Mouse (Mus musculus): Measurements from ENCODE around the gene Spryd7. TPM values are rescaled to one million over a fixed set of nuclear protein-coding genes. Genes with fewer than 3 reads are reported as not detected.

The Spryd7 gene
- polyA plus RNA-seq, 1 experiment from 2014 or later: 39.8 TPM

DNA sequence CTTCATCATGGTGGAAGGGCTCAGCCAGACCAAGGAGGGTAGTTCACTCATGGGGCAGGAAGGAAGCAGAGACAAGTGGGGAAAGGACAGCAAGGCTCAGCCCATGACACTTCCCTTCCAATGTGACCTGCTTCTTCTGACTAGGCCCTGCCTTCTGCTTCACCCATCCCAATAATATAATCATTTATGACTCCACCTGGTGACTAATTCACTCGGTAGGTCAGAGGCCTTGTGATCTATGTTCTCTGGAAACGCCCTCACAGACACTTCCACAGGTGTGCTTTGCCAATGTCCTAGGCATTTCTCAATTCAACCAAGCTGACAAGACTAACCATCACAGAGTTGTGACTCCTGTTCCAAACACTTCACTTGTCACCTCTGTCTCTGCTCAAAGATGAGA lies 26.3 kb downstream of the Spryd7 start:
- WGBS: 96% methylated on average over 2 of the region's 2 CpGs
- H3K36me3 ChIP-seq: peaks cover 10% of the 10 kb centered on the region

DNA sequence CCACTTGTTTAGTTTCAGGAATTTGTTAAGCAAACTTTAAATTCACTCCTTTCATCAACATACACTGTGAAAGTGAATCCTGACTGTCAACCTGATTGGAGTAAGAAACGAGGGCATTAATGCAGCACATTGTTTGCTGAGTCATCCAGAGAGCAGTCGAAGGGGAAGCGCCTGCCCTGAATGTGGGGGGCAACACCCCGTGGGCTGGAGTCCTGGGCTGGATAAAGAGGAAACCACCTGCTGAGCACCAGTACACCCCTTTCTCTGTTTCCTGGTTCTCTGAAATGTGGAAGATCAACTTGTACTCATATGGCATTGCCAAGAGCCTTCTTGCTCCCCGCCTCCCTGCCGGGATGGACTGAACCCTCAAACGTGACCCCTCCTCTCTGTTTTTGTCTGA lies 27.2 kb downstream of the Spryd7 start:
- no peaks in the 10 kb centered on the region for H3K4me1 ChIP-seq
- no peaks in the 10 kb centered on the region for H3K27me3 ChIP-seq
- no peaks in the 10 kb centered on the region for H3K9me3 ChIP-seq
- WGBS: 78% methylated on average over 7 of the region's 7 CpGs
- no peak overlapping the region for H3K4me2 ChIP-seq (replicated peaks)
- 0 out of 2 replicates have a peak, but pooled peaks cover 3% of the 10 kb centered on the region for H3K36me3 ChIP-seq
- ATAC-seq (replicated peaks): no peak
- no peak overlapping the region for H3K27ac ChIP-seq (replicated peaks)
- H3K4me3 ChIP-seq: no peak overlapping the region
- H3K9ac ChIP-seq (replicated peaks): no peak overlapping the region

More for the DNA sequence above, 26.3 kb downstream of the Spryd7 start:
- no peaks in the 10 kb centered on the region for H3K27me3 ChIP-seq
- H3K9ac ChIP-seq (replicated peaks): no peak overlapping the region
- H3K4me1 ChIP-seq: no peaks in the 10 kb centered on the region
- no peak for ATAC-seq (replicated peaks)
- H3K27ac ChIP-seq (replicated peaks): no peak overlapping the region
- no peaks in the 10 kb centered on the region for H3K9me3 ChIP-seq
- no peak overlapping the region for H3K4me2 ChIP-seq (replicated peaks)
- no peak overlapping the region for H3K4me3 ChIP-seq

DNA sequence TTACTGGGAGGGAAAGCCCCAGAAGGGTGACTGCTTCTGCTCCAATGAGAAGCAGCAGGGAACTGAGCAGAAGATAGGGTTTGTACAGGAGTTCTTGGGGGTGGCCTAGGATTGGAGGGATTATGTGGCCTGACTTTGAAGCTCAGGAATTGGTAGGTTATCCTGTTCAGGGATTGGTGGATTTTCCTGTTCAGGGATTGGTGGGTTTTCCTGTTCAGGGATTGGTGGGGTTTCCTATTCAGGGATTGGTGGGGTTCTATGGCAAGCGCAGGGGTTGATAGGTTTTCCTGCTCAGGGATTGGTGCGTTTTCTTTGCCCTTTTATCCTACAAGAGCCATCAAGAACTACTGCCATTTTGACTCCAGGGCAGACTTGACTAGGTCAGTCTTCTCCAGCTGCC lies 30.7 kb downstream of the Spryd7 start:
- H3K4me2 ChIP-seq (replicated peaks): no peak overlapping the region
- no peaks in the 10 kb centered on the region for H3K36me3 ChIP-seq
- H3K4me1 ChIP-seq: no peaks in the 10 kb centered on the region
- no peaks in the 10 kb centered on the region for H3K27me3 ChIP-seq
- H3K9ac ChIP-seq (replicated peaks): no peak overlapping the region
- no peak overlapping the region for H3K27ac ChIP-seq (replicated peaks)
- H3K4me3 ChIP-seq: no peak overlapping the region
- 89% methylated on average over 2 of the region's 2 CpGs for WGBS
- H3K9me3 ChIP-seq: no peaks in the 10 kb centered on the region
- ATAC-seq (replicated peaks): no peak

- Histone ChIP-seq H3K27ac (replicated peaks) (no peak overlapping the region), H3K36me3 (no peaks in the 10 kb centered on the region), H3K4me2 (replicated peaks) (no peak overlapping the region), H3K4me1 (no peaks in the 10 kb centered on the region), H3K4me3 (no peak overlapping the region), H3K27me3 (no peaks in the 10 kb centered on the region), H3K9ac (replicated peaks) (no peak overlapping the region), H3K9me3 (no peaks in the 10 kb centered on the region)
- no peak for ATAC-seq (replicated peaks)
- 87% methylated on average over 2 of the region's 2 CpGs for WGBS
These were observed 32.9 kb downstream of the Spryd7 start for GRCm38 (mm10) chr14:61523821-61524220.

DNA sequence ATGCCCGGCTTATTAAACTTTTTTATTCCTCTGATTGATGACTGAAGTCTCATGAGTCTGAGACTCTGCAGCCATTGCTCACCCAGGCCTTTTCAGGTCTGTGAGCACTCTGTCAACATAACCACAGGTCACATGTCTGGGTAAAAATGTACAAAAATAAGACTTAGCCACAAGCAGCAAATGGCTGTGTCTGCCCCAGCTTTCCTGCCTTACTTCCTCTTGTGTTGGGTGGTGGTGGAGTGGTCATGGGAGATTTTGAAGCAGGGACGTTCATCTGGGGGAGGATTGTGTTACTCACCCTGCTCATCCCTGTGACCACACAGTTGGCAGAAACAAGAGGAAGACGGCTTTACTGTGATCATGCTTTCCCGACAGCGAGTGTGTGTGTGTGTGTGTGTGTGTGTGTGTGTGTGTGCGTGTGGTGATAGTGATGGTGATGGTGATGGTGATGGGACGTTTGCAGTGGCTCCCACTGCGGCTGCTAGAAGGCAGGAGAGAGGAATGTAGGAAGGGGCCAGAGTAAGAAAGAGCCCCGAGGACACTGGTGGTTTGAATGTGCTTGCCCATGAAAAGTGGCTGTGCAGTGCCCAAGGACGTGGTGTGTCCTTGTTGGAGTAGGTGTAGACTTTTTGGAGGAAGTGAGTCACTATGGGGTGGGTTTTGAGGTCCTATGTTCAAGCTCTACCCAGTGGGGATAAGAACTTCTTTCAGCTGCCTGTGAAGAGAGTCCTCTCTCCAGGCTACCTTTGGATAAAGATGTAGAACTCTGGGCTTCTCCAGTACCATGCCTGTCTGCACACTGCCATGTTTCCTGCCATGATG lies 37.8 kb downstream of the Spryd7 start:
- Histone ChIP-seq H3K36me3 (no peaks in the 10 kb centered on the region), H3K4me1 (no peaks in the 10 kb centered on the region), H3K4me3 (no peak overlapping the region), H3K9ac (replicated peaks) (no peak overlapping the region), H3K9me3 (no peaks in the 10 kb centered on the region), H3K27ac (replicated peaks) (no peak overlapping the region), H3K4me2 (replicated peaks) (no peak overlapping the region), H3K27me3 (no peaks in the 10 kb centered on the region)
- ATAC-seq (replicated peaks): no peak
- WGBS: 91% methylated on average over 10 of the region's 10 CpGs

GRCm38 (mm10) chr14:61516471-61517426 lies 39.9 kb downstream of the Spryd7 start:
- no peak for ATAC-seq (replicated peaks)
- H3K27me3 ChIP-seq: no peaks in the 10 kb centered on the region
- no peak overlapping the region for H3K9ac ChIP-seq (replicated peaks)
- H3K27ac ChIP-seq (replicated peaks): no peak overlapping the region
- H3K4me3 ChIP-seq: no peak overlapping the region
- H3K9me3 ChIP-seq: no peaks in the 10 kb centered on the region
- WGBS: 88% methylated on average over 9 of the region's 9 CpGs
- no peaks in the 10 kb centered on the region for H3K4me1 ChIP-seq
- H3K36me3 ChIP-seq: no peaks in the 10 kb centered on the region
- H3K4me2 ChIP-seq (replicated peaks): no peak overlapping the region

DNA sequence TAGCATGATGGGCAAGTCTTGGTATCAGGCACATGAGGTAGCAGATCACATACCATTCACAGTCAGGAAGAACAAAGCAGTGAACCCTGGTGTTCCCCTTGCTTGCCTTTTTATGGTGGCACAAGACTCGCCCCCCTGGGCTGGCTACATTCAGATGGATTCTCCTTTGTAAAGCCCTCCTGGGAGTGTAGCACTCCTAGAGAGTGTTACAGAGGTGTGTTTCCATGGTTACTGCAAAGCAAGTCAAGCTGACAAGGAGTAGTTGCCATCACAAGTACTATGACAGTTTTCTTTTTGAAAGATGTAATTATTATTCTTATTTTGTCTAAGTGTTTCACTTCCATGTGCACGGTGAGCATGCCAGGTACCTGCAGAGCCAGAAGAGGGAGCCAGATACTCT lies 45.2 kb downstream of the Spryd7 start:
- 80% methylated on average over 2 of the region's 2 CpGs for WGBS
- Histone ChIP-seq H3K4me1 (no peaks in the 10 kb centered on the region), H3K9me3 (no peaks in the 10 kb centered on the region), H3K36me3 (no peaks in the 10 kb centered on the region), H3K9ac (replicated peaks) (no peak overlapping the region), H3K27ac (replicated peaks) (no peak overlapping the region), H3K4me2 (replicated peaks) (no peak overlapping the region), H3K27me3 (no peaks in the 10 kb centered on the region), H3K4me3 (no peak overlapping the region)
- ATAC-seq (replicated peaks): no peak

GRCm38 (mm10) chr14:61497716-61498490 lies 58.8 kb downstream of the Spryd7 start:
- 45% methylated on average over 20 of the region's 20 CpGs for WGBS
- peak; percentile 79; the same call in 1 of the 2 replicates for ATAC-seq (replicated peaks)

DNA sequence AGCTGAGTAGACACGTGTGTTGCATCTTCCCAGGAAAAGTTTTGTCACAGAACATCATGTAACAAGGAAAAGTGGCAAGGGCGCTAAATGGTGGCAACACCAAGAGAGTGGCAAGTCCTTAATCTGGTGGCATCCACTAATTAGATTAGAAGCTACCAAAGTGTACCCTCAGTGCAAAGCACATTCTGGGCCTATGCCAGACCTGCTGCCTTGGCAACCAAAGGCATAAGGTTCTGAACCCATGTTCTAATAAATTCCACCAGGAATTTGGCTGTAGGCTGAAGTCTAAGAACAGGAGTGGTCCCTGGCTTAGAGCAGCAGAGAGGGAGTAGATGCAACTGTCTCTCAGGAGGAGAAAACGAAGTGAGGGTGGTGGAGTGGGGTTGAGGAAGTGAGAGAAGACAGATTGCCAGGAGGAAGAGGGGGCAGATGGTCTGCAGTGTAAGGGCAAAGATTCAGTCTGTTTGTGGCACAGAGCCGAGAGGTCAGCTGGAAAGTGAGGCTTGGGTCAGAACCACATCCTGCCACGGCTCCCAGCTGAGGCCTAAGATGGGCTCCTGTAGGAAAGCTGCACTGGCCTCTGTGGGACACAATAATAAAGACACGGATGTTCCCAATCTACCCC lies 63.1 kb downstream of the Spryd7 start:
- Histone ChIP-seq H3K27ac (replicated peaks) (no peak overlapping the region), H3K4me2 (replicated peaks) (no peak overlapping the region), H3K4me3 (no peak overlapping the region), H3K4me1 (0 out of 2 replicates have a peak, but pooled peaks cover 2% of the 10 kb centered on the region), H3K27me3 (no peaks in the 10 kb centered on the region), H3K9me3 (no peaks in the 10 kb centered on the region), H3K36me3 (no peaks in the 10 kb centered on the region), H3K9ac (replicated peaks) (no peak overlapping the region)
- WGBS: 73% methylated on average over 6 of the region's 6 CpGs
- no peak for ATAC-seq (replicated peaks)

More at GRCm38 (mm10) chr14:61497716-61498490, 58.8 kb downstream of the Spryd7 start:
- Histone ChIP-seq H3K4me1 (0 out of 2 replicates have a peak, but pooled peaks cover 2% of the 10 kb centered on the region), H3K27me3 (no peaks in the 10 kb centered on the region), H3K4me2 (replicated peaks) (no peak overlapping the region), H3K4me3 (no peak overlapping the region), H3K36me3 (no peaks in the 10 kb centered on the region), H3K9me3 (no peaks in the 10 kb centered on the region), H3K9ac (replicated peaks) (no peak overlapping the region), H3K27ac (replicated peaks) (no peak overlapping the region)
